Mouse (Mus musculus): ENCODE data around the gene Stub1.
A peak's percentile ranks its signal among the peaks of the same experiment; 100 is the strongest.

Stub1 gene

GRCm38 (mm10) chr17:25868601-25869191 is 35.5 kb upstream of the Stub1 start, which contains the start of gene Mcrip2:
Gene Mcrip2 (minus strand): TSS chr17:25868764.
- DNase-seq (ENCODE audit: low spot score), result peak; percentile 84

- DNase-seq (ENCODE audit: low spot score), result peak; percentile 86
Measured at GRCm38 (mm10) chr17:25867836-25868600, 34.8 kb upstream of the Stub1 start.

- DNase-seq (ENCODE audit: low spot score), result no peak
Measured at GRCm38 (mm10) chr17:25867509-25867835, 34.3 kb upstream of the Stub1 start.

GRCm38 (mm10) chr17:25866172-25866571 is 33.0 kb upstream of the Stub1 start:
- DNase-seq (ENCODE audit: low spot score), result no peak

- DNase-seq (ENCODE audit: low spot score), result no peak
Measured at GRCm38 (mm10) chr17:25865288-25865687, 32.1 kb upstream of the Stub1 start.

- no peak for DNase-seq (ENCODE audit: low spot score)
Measured at GRCm38 (mm10) chr17:25864311-25864710, 31.1 kb upstream of the Stub1 start.

GRCm38 (mm10) chr17:25863681-25864080 is 30.5 kb upstream of the Stub1 start:
- no peak for DNase-seq (ENCODE audit: low spot score)

GRCm38 (mm10) chr17:25861704-25862612 is 28.8 kb upstream of the Stub1 start:
- no peak for DNase-seq (ENCODE audit: low spot score)

GRCm38 (mm10) chr17:25860832-25861703 is 27.9 kb upstream of the Stub1 start, which contains the start of gene Wdr90:
Gene Wdr90 (minus strand): TSS chr17:25861501.
- DNase-seq (ENCODE audit: low spot score), result peak; percentile 88

GRCm38 (mm10) chr17:25860229-25860628 is 27.0 kb upstream of the Stub1 start:
- no peak for DNase-seq (ENCODE audit: low spot score)

- DNase-seq (ENCODE audit: low spot score), result peak; percentile 94
Measured at GRCm38 (mm10) chr17:25844396-25844901, 11.2 kb upstream of the Stub1 start, which contains the start of gene Rhot2. Gene Rhot2 (minus strand): TSS chr17:25844851.

- DNase-seq (ENCODE audit: low spot score), result no peak
Measured at GRCm38 (mm10) chr17:25843636-25844395, 10.6 kb upstream of the Stub1 start.

- no peak for DNase-seq (ENCODE audit: low spot score)
Measured at GRCm38 (mm10) chr17:25843122-25843521, 9.9 kb upstream of the Stub1 start.

- DNase-seq (ENCODE audit: low spot score), result no peak
Measured at GRCm38 (mm10) chr17:25842509-25842908, 9.3 kb upstream of the Stub1 start.

- no peak for DNase-seq (ENCODE audit: low spot score)
Measured at GRCm38 (mm10) chr17:25841117-25841880, 8.1 kb upstream of the Stub1 start, which contains the start of gene Gm20683. Gene Gm20683 (minus strand): TSS chr17:25841763.

GRCm38 (mm10) chr17:25840519-25840918 is 7.3 kb upstream of the Stub1 start:
- DNase-seq (ENCODE audit: low spot score), result no peak

GRCm38 (mm10) chr17:25839455-25840235 is 6.4 kb upstream of the Stub1 start:
- no peak for DNase-seq (ENCODE audit: low spot score)

GRCm38 (mm10) chr17:25838904-25839303 is 5.7 kb upstream of the Stub1 start:
- DNase-seq (ENCODE audit: low spot score), result no peak

GRCm38 (mm10) chr17:25837533-25837932 is 4.3 kb upstream of the Stub1 start:
- DNase-seq (ENCODE audit: low spot score), result no peak
